Mouse (Mus musculus) G1E (cell line): ENCODE results near the gene Ucn3.

ENCODE experiments used
- CTCF ChIP-seq: IDR thresholded peaks from 2 replicates; pipeline ENCODE4 v1.5.1; 2012; ENCODE audit warnings: low read depth, low read length, inconsistent platforms, mixed read lengths
- POLR2AphosphoS5 ChIP-seq: IDR thresholded peaks from 2 replicates; pipeline ENCODE4 v1.6.1; 2012; ENCODE audit warnings: low read depth, low read length, inconsistent platforms; ENCODE audit not compliant: insufficient replicate concordance
- TAL1 ChIP-seq: conservative IDR thresholded peaks from 2 replicates; pipeline ENCODE4 v1.6.1; 2012; ENCODE audit warnings: low read depth, low read length, inconsistent platforms, mixed read lengths

DNA sequence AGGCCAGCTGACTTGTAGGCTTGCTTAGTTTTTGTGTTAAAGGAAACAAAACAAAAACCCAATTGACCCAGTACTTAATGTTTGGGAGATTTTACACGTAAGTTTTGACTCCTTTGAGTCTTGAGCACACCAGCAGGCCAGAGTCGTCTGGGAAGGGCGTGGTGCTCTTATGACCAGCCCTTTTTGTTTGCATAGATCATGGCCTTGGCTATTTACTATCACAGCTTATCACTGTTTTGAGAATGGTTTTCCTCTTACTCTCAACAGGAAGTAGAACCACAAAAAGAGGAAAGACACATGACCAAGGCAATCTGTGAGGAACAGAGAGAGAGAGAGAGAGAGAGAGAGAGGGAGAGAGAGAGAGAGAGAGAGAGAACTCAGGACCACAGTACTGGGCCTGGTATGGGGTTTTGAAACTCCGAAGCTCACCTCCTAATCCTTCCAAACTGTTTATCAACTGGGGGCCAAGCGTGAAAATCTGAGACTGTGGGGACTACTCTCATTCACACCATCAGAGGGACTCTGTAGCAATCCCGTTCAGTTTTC lies 37.9 kb downstream of the Ucn3 start:
- TF ChIP-seq CTCF (no peak), POLR2AphosphoS5 (no peak), TAL1 (no peak)
